Mouse (Mus musculus): ENCODE measurements around the gene Arcn1. TPM values are rescaled to one million over a fixed set of nuclear protein-coding genes. Genes with fewer than 3 reads are reported as not detected.
A peak's percentile ranks its signal among the peaks of the same experiment; 100 is the strongest.

Gene Arcn1
- polyA plus RNA-seq, 2 experiments from 2014 or later = 68.0 to 77.9 TPM

DNA sequence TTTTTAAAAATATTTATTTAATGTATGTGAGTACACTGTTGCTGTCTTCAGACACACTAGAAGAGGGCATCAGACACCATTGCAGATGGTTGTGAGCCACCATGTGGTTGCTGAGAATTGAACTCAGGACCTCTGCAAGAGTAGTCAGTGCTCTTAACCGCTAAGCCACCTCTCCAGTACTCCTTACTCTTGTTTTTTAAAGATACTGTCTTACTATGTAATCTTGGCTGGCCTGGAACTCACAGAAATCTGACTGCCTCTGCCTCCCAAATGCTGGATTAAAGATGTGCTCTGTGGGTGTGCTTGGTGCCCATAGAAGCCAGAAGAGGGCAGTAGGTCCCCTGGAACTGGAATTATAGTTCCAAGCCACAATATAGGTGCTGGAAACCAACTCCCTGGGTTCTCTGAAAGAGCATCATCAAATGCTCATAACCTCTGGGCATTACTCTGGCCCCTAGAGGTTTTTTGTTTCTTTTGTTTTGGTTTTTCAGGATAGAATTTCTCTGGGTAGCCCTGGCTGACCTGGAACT lies 26.9 kb downstream of the Arcn1 start:
- no peak for ATAC-seq

DNA sequence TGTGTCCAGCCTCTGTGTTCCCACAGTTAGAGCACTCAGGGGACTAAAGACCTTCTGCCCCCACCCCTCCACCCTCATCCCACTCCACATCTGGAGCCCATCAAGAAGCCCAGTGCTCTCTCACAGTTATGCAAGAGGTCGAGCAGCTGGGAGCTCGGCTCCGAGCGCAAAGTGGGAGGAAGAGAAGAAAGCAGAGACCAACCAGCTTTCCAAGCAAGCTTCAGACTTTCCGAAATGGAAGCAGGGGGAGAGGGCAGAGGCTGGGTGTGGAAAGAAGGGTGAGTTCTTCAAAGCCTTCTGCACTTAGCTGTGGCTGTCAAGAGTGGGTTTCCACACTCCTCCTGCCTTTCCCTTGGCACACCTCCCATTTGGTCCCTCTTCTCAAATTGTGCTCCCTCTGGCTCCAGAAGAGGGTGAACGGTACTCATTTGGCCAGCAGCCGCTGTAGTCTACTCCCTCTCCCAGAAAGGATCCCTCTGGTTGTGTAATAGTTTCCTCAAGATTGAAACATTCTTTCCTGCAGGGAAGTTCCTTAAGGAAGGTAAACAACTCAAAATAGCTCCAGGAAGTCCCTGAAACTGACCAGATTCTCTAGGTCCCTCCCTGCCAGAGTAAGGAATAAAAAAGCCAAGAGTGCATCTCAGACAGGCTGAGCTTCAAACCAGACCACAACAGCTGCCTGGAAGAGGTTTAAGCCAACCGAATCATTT lies 30.2 kb downstream of the Arcn1 start:
- no peak for ATAC-seq

DNA sequence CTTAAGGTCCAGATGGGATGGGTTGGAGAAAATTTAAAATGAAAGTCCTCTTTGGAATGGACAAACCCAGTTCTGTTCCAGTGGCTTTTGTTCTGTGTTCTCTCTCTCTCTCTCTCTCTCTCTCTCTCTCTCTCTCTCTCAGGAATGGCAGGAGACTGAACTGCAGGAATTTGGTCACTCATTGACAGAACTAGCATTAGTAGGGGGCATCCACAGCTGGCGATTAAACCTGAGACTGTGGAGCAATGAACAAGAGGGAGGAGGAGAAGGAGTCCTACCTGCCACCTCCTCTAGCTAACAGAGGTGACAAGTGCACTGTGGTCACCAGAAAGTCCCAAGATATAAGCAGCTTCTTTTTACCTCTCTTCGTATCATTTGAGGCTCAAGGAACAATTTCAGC lies 31.3 kb downstream of the Arcn1 start:
- ATAC-seq = no peak

DNA sequence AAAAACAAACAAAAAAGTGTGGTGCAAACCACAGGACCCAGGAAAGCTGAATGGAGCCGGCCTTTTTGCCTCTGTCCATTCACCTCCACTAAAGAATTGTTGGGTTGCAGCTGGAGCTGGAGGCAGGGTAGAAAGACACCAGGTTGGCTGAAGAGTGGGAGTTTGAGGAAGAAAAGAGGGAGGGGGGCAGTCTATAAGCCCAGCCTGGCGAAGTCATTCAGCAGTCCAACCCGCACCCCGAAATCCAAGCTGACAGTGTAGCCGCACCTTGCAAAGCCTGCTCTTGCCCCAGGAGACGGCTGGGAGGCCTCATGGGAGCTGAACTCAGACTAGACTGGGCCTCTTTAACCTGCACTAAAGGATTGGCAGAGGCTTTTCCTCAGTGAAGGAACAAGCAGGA lies 31.8 kb downstream of the Arcn1 start:
- ATAC-seq = no peak

DNA sequence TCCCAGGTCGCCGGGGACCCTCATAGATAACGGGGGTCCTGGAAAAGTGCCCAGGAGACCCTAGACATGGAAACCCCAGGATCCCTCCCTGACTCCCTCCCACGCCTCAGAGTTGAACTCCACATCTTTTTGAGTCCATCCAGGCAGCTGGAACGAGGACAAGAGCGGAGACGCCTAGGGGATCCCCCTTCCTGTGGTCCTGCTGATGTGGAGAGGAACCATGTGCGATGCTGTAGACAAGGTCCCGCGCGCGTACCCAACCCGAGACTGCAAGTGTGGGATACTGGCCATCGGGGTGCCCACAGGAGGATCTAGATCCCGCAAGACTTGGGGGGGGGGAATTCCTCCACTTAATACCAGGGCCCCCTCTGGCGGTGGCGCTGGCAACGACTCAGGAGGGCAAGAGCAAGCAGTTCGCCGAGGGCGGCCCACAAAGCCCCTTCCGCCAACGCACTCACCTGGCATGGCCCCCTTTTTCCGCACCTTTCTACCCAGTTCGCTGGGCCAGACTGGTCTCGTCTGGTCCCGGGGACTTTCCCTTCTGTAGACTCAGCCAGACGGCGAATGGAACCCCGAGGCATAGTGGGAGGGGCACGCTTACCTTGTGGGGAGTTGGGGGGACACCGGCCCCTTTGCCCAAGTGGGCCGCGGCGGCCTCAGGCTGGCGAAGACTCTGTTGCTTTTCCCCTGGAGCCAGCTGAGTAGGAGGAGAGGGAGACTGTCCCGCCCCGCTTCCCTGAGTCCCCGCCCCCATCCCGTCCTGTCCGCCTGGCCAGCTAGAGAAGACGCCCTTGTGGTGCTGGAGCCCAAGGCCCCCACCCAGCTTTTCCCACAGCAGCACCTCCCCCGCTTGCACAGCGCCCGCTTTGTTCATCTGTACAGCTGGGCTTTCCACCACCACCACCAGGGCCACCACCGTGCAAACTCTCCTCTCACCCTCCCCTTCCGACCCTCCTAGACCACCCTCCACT lies 32.8 kb downstream of the Arcn1 start, which contains the start of gene Phldb1:
Gene Phldb1, minus strand, starts transcription at position 675 of the 971 bp plus-strand sequence.
- peak; percentile 66 for ATAC-seq

DNA sequence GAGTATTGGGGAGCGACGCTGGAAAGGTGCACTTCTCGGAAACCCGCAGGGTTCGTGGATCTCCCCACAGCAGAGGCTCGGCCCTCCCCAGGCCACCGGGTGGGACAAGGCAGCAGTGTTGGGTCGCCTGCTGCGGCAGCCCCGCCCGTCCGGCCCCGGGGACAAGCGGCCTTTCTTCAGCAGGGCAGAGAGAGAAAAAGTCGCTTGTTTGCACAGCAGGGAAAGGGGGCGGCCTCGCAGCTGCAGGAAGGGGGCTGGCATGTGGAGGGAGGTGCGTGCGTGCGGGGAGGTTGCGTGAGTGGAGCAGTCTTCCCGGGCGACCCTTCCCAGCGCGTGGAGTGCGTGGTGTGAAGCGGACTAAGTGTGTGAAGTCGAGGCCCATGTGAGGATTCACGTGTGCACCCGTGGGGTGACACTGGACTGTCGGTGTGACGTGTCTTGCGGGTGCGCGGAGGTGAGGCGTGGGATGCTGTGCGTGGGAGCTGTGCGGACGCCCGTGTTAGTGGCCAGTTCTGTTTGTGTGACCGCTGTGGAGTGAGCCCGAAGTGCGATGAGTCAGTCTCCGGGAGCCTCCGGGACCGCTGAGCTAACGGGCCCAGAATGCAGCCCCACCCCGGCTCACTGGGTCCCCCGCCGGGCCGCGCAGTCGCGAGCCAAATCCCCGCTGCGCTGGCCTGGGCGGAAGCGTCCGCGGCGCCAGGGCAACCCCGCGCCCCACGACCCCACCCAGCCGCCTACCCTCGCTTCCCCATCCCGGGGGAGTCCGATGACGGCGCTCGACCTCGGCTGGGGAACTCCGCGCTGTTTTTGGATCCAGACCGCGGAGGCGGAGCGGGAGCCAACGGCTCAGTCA lies 33.7 kb downstream of the Arcn1 start:
- ATAC-seq = peak; percentile 57

DNA sequence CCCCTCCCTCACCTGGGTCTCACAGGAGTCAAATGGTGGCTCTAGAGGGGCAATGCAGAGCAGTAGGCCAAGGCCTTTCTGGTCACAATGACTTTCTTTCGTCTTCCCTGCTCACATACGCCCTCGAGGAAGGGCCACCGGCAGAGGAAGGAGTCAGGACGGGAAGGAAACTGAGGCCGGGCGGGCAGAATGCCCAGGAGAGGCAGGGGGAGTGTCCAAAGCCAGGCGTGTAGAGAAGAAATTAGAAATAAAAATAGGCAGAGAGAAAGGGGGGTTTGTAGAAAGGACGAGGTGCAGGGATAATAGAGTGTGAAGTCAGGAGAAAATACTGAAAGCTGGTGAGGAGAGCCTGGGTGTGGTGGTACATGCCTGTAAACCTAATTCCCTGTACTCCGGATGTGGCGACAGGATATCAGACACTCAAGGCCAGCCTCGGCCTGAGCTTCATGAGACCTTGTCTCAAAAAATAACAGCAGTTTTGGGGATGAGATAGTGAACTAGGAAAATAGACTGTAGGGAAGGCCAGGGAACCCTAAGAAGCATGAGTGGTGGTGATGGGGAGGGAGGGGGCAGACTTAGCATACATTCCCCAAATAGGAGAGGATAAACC lies 34.6 kb downstream of the Arcn1 start:
- ATAC-seq = no peak

DNA sequence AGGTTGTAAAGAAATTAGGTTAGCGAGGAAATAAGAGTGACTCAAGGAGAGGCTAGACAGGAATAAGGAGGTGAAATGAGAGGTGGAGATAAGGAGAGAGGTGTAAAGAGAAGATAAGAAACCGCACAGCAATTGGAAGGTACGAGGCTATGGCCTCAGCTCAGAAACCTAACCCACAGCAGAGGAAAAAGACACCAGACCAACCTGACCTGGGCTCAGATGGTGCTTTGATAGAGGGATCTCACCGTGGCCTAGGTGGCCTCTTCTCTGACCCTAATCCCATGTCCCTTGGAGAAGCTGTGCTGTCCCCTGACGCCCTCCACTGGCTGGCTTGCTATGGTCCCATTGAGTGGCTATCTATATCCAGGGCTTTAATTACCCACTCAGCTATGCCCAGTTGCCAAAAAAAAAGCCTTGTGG lies 35.5 kb downstream of the Arcn1 start:
- no peak for ATAC-seq

DNA sequence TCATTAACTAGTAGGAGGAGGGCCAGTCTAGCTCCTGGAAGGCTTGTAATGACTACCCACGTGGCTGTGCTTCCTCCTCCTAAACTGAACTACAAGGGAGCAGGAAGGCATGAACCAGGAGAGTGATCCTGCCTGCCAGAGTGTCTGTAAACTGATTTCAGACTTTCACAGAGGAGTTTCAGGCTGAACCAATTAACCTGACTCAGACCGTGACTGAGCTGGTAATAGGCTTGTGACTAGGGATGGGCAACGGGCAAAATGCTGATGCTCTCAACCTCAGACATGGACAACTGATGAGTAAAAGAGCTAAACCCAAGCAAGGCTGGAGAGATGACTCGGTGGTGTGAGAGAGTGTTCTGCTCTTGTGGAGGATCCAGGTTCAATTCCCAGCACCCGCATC lies 40.2 kb downstream of the Arcn1 start:
- no peak for ATAC-seq

DNA sequence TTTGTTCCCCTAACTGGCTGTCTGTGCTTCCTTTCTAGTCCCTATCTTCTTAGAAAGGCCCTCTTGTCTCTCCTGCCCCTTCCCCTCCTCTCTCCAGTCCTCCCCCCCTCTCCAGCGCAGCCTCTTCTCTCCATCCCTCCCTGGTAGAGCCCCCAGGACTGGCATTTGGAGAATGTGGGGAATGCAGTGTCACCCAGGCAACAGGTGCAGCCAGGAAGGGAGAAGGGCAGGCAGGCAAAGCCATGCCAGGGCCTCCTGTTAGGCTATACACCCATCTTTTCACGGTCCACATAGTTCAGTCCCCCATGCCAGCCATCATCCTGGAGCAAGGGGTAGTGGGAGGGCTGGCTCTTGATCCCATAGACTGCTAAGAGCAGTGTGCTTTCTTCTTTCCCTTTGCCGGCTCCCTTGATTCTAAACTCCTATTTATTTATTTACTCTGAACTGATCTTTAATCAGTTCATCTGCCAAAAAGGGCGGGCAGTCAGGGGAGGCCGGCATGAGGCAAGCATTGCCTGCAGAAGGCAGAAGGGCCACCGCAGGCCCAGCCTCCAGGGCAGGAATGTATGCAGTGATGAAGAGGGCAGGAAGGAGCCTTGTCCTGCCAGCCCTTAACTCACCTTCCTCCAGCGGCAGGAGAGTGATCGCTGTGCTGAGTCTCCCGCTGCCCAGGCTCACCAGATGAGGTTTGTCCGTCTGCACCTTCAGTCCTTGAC lies 41.1 kb downstream of the Arcn1 start:
- ATAC-seq = no peak

DNA sequence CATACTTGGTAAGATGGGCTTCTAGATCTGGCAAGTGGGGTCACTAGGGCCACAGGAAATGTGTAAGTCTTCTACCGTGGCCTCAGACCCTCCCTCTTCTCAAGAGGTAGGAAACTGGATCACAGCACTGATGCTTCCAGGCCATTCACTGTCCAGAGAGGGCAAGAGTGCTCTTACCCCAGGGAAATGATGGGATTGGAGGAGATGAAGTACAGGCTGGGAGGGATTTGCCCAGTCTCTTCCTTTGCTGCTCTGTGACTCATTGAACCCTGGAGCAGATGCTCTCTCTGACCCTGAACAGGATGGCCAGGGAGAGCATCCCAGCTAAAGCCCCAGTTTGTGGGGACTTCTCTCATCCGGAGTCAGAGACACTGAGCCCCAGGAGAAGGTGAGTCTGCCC lies 43.0 kb downstream of the Arcn1 start:
- no peak for ATAC-seq

DNA sequence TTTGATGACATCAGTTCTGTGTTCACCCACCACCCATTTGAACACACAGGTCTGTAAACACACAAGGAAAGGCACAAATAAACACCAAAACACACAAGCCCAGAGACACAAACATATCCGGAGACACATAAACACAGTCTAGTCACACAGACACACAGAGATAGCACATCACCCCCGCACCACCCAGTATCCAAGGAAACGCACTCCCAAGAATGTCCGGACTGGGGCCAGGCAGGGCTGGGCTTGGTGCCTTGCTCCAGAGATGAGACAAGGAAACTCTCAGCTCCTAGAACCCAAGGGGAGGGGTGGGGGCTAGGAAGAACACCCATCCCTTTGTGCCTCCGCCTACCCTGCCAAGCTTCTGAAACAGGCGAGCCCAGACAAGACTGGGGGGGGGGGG lies 43.4 kb downstream of the Arcn1 start:
- ATAC-seq = no peak

DNA sequence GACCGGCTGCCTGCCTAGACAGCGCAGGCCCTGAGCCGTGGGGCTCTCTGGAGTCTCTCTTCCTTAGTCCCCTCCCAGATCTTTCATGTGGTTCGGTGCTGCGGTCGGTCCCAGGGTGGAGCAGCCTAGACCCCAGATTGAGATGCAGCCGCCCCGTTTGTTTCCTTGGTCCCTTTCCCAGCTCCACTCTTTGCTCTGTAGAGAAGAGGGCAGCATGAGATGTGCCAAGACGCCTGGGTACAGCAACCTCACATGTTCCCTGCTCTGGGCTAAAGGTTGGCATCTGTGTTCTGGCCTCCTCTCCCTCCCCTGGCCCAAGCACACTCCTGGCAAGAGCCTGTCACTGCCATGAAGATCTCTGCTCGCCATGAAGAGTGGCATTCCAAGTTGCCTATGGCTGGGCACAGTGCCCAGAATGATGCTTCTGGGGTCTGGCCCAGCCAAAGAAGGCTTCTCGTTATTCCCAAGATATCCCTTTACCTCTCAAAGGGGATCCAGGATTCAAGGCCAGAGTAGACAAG lies 44.1 kb downstream of the Arcn1 start:
- no peak for ATAC-seq

DNA sequence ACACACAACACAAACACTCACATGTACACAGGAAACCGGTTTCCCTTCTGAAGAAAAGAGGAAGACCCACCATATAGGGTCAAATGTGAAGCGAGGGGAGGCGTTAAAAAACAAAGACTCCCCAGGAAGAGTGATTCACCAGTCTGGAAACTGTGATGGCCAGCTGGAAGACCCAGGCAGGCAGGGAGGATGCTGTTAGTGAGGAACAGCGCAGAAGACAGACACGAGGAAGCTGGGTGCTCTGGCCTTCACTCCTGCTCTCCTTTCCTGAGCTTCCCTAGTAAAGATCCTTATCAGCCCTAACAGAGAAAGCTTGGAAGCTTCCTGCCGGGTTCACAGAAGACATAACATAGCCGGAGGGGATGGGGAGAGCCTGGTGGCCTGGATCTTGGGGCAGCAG lies 44.6 kb downstream of the Arcn1 start:
- no peak for ATAC-seq

DNA sequence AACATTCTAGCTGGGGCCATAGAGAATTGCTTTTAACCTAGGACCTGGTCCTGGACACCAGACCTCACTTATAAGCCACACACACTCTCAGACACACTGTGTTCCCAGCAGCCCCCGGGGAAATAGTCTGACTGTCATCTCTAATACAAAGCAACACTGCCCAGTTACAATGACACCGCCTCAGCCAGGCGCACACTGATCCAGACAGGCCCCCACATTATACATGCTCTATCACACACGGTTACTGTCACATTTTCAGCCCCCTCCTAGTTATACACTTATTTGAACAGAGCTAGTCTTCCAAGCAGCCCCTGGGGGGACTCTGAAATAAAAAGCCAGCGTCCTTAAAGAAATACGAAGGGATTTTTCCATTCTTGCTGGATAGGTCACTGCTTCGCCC lies 45.1 kb downstream of the Arcn1 start:
- ATAC-seq = no peak

DNA sequence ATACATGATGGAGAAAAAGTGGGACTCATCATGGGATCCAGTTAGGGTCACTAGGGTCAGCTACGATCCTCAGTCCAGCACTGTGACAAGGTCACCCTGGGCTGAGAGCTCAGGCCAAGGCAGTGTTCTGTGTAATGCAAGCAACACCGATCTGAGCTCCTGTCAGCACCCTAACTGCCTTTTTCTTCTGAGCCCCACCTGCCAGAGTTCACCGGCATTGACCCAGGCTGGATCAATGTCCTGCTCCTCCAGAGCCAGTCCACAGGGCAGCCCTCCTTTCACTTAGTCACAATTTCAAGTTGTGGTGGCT lies 45.8 kb downstream of the Arcn1 start:
- ATAC-seq = no peak

DNA sequence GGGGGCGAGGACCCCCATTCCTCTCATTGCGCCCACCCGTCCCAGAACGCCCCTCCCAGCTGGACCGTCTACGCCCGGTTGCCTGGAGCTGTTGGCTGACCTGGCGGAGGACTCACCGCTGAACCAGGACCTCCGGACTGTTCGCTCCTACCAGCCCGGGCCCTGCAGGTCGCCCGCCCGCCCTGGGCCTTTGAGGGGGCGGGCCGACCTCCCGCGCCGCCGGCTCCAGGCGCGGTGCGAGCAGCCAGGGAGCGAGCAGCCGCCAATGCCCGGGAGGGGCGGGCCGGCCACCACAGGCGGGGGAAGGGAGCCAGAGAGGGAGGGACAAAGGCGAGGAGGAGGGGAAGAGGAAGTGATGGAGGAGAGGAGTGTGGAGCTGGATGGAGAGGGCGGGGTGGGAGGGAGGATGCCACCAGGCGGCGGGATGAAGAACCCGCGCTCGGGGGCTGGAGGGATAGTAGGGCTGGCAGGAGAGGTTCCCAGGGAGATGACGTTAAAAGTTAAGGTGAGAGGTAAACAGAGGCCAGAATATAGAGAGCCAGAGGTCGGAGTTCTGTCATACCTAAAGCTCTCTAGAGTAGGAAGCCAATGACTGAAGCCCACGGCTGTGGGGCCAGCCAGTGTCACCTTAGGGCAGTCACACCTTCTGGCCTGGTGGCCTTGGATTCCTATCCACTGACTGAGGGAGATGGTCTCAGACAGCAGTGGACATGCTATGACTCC lies 46.3 kb downstream of the Arcn1 start:
- peak; percentile 70 for ATAC-seq

DNA sequence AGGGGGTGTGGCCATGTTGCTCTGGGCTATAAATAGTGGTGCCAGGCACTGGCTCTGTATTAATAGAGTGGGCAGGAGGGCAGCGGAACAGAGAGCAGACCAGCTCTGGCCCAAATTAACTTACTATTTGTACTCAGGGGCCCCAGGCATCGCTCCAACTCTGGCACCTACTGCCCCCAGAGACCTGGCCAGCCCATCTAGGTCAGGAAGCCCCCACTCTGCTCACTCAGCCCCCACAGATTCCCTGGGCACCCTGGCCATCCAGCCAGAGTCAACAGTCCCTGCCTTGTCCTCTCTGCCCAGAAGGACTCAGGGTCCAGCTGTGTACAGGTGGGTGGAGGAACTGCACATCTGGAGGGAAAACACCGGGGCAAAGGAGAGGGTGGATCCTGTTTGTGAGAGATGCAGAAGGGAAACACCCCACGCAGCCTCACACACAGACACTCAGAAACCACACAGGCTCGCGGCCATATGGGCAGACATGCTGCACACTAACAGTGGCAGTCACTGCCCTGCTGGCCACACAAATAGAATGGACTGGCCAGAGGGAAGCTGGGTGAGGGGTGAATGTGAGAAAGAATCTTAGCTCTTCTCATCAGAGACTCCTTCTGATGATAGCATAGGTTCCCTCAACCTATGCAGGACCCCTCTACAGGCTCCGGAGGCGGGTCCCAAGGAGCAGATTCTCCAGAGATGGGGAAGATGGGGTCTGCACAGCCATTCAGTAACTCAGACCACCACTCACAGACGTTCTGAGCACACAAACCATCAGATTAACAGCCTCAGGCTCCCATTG lies 47.1 kb downstream of the Arcn1 start:
- ATAC-seq = peak; percentile 35

DNA sequence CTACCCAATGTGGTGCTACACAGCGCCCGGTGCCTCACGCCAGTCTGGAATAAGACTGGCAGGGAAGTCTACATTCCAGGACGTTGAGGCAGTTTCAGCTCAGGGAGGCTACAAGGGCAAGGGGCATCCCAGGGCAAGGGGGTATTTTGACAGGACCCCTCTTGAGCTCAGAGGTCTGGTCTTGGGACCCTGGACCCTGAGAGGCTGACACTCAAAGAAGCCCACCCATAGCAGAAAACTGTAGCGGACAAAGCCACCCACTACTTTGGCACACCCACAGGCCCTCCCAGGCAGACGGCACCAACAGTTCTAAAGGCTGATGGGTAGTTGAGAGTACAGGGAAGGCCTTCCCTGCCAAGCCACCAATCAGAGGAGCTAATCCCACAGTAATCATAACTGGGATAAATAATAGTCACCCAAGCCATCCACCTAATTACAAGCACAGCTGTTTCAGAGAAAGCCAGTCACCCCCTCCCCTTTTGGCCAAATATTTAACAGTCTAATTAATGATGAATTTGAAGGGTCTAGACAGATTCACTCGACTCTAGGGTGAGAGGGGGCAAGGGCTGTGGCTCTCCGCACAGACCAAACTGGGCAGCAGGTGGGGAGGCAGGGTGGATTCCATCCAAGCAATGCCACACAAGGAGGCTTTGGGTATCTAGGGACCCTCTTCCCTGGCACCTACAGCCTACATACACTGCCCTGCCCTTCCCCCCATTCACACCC lies 47.9 kb downstream of the Arcn1 start:
- ATAC-seq = no peak
